Mouse (Mus musculus): ENCODE measurements at regions not wholly inside any gene's neighbourhood (a gene's known extent, or its start where the extent isn't known, plus 50 kb on each side); places are given as distances from the start of the nearest gene placed in this dataset.

DNA sequence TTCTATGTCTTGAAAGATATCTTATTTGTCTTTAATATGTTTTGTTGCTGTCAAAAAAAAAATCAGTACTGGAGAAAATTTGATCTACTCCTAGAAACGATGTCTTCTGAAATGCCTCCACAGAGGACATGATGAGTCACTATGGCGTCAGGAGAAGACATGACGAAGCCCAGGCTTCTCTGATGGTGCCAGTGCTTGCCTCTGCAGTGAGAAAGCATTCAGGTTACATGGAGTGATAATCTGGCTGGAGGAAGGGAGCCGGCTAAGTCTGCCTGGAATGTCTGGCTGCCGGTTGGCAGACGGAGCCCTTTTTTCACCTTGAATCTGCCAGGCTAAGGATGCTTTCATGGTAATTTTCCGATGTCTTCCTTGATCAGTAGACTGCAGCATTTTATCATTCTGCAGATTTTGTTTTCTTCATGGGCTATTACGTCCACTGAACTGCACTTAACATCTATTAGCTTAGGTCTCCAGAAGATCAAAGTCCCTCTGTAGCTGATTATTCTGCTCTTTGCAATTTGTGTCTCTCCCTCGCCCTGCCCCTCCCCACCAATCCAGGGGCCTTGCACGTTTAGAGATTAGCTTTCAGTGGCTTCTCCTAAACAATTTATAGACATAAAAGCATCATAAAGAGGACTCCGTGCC lies 607.9 kb downstream of the Lmo4 start:
- no peak for TF ChIP-seq EP300 (IDR thresholded peaks at IDR 0.05)
- TF ChIP-seq CTCF (IDR thresholded peaks at IDR 0.05): no peak

Data from lung, postnatal 0 days (tissue).